In the genomic region with DNA sequence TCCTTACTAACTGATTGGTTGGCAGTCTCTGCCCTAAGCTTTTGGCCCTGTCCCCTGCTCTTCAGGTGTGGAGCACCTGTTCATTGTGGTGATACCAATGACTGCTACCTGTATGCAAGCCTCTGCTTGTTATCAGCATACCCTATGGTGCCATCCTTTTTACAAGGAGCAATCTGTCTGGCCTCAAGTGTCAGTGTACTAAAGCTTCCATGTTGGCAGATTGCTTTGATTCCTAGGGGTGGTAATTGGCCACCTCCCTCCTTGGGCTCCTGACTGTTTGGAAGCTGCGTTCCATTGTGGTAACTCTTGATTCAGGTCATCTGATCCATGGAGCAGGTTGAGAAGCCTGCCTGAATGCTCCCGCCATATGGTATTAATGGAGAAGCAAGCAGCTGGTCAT, we compare ENCODE assay signal across 20 mouse cellular contexts.
DNase-seq lines count a peak whose midpoint lies in the region; ATAC-seq and TF ChIP-seq lines count a peak whose summit lies in the region.
"Had no signal": no experiment of that assay in that cellular context is flagged by ENCODE, and none has a peak within 500 bp of the region (broad histone marks: within the 10 kb centered on the region; RNA-seq: fewer than 3 reads in every experiment).

No protein-coding gene starts in this region.

- no peaks in the 10 kb centered on the region for H3K9me3 ChIP-seq in intestine, embryonic 15.5 days
- H3K9me3 ChIP-seq in midbrain, embryonic 15.5 days, result no peaks in the 10 kb centered on the region
- H3K9me3 ChIP-seq: embryonic facial prominence, embryonic 13.5 days; forebrain, embryonic 12.5 days; G1E; heart, embryonic 12.5 days; hindbrain, embryonic 15.5 days had no signal

- H3K4me2 ChIP-seq in intestine, embryonic 15.5 days (replicated peaks), result no peak overlapping the region
- H3K4me2 ChIP-seq in midbrain, embryonic 15.5 days, result no peak overlapping the region
- H3K4me2 ChIP-seq: embryonic facial prominence, embryonic 13.5 days; forebrain, embryonic 12.5 days; heart, embryonic 12.5 days; hindbrain, embryonic 15.5 days had no signal

- no peak for TF ChIP-seq CTCF in cerebellum, adult 2 months (IDR thresholded peaks at IDR 0.05; ENCODE audit: borderline replicate concordance, insufficient read depth, low read depth, low read length)

- no peaks in the 10 kb centered on the region for H3K27me3 ChIP-seq in cerebellum, adult 2 months (ENCODE audit: control insufficient read depth, insufficient read depth, low read length)
- H3K27me3 ChIP-seq in intestine, embryonic 15.5 days (replicated peaks), result no peaks in the 10 kb centered on the region
- no peaks in the 10 kb centered on the region for H3K27me3 ChIP-seq in midbrain, embryonic 15.5 days (replicated peaks)
- H3K27me3 ChIP-seq: embryonic facial prominence, embryonic 13.5 days; forebrain, embryonic 12.5 days; heart, embryonic 12.5 days; hindbrain, embryonic 15.5 days had no signal

- no peak for TF ChIP-seq POLR2A in cerebellum, adult 2 months (IDR thresholded peaks at IDR 0.05; ENCODE audit: borderline replicate concordance, insufficient read depth, low read length)

- H3K36me3 ChIP-seq in intestine, embryonic 15.5 days, result no peaks in the 10 kb centered on the region
- H3K36me3 ChIP-seq in midbrain, embryonic 15.5 days (replicated peaks), result no peaks in the 10 kb centered on the region
- H3K36me3 ChIP-seq: embryonic facial prominence, embryonic 13.5 days; forebrain, embryonic 12.5 days; G1E; heart, embryonic 12.5 days; hindbrain, embryonic 15.5 days had no signal

- peaks cover 14% of the 10 kb centered on the region for H3K4me1 ChIP-seq in cerebellum, adult 2 months (ENCODE audit: control insufficient read depth, insufficient read depth, low read length)
- no peaks in the 10 kb centered on the region for H3K4me1 ChIP-seq in intestine, embryonic 15.5 days (replicated peaks)
- H3K4me1 ChIP-seq in midbrain, embryonic 15.5 days, result no peaks in the 10 kb centered on the region
- H3K4me1 ChIP-seq: forebrain, embryonic 12.5 days; hindbrain, embryonic 15.5 days had no signal

- H3K9ac ChIP-seq in intestine, embryonic 15.5 days, result no peak overlapping the region
- H3K9ac ChIP-seq in midbrain, embryonic 15.5 days, result no peak overlapping the region
- H3K9ac ChIP-seq: embryonic facial prominence, embryonic 13.5 days; forebrain, embryonic 12.5 days; heart, embryonic 12.5 days; hindbrain, embryonic 15.5 days had no signal

- ATAC-seq in cerebellum, adult (ENCODE audit: insufficient number of reproducible peaks, low FRiP score, low TSS enrichment), result peak; percentile 75
- no peak for ATAC-seq in intestine, embryonic 15.5 days
- no peak for ATAC-seq in midbrain, embryonic 15.5 days (replicated peaks)
- ATAC-seq: CD4-positive, CD25-positive, alpha-beta regulatory T cell, adult 4 months; forebrain, embryonic 16.5 days; inflammation-experienced regulatory T-cells, adult 6 months had no signal

- WGBS in cerebellum, adult 2 months, result 20% methylated on average over 2 of the region's 2 CpGs
- 84% methylated on average over 2 of the region's 2 CpGs for WGBS in intestine, embryonic 15.5 days
- WGBS in midbrain, embryonic 15.5 days, result 91% methylated on average over 2 of the region's 2 CpGs

- no peak for DNase-seq in cerebellum, postnatal 4 days (ENCODE audit: low spot score in 2 of 2)
- peak; percentile 67 to 85 for DNase-seq in cerebellum, adult 2 months
- peak; percentile 57 to 60 for DNase-seq in cerebellum, postnatal 10 days
- no peak for DNase-seq in ovary, postnatal 10 days (ENCODE audit: low spot score)
- DNase-seq: adrenal gland, postnatal 10 days; B cell, adult 2 months; gastrocnemius, postnatal 14 days; heart, postnatal 36 days; kidney, adult 11 months had no signal

- H3K27ac ChIP-seq in cerebellum, adult 2 months (ENCODE audit: insufficient read depth, low read length), result no peak overlapping the region; the same call in 1 of the 2 replicates
- no peak overlapping the region for H3K27ac ChIP-seq in intestine, embryonic 15.5 days
- no peak overlapping the region for H3K27ac ChIP-seq in midbrain, embryonic 15.5 days
- H3K27ac ChIP-seq: embryonic facial prominence, embryonic 13.5 days; forebrain, embryonic 12.5 days; hindbrain, embryonic 15.5 days had no signal

- H3K4me3 ChIP-seq in cerebellum, adult 2 months (replicated peaks; ENCODE audit: insufficient read depth, low read depth, low read length), result no peak overlapping the region
- no peak overlapping the region for H3K4me3 ChIP-seq in intestine, embryonic 15.5 days (replicated peaks)
- H3K4me3 ChIP-seq in midbrain, embryonic 15.5 days, result no peak overlapping the region
- H3K4me3 ChIP-seq: embryonic facial prominence, embryonic 13.5 days; forebrain, embryonic 12.5 days; heart, embryonic 12.5 days; hindbrain, embryonic 15.5 days had no signal

Comparison
In these comparisons a context has a peak if more than half of its experiments do, and no peak if none do; other contexts are left out.
1. DNase-seq: peak in cerebellum, adult 2 months (2 of 2) and cerebellum, postnatal 10 days (2 of 2); none in cerebellum, postnatal 4 days (0 of 2) and ovary, postnatal 10 days (single experiment).